Mouse (Mus musculus) small intestine, adult 2 months (tissue): ENCODE data around the gene Pitpnm3.

Experiments used
- CTCF ChIP-seq: fragments of 200-500 bp; IDR thresholded peaks from 2 replicates; pipeline ENCODE4 v1.5.1; 2012; ENCODE audit warnings: low read depth, mild to moderate bottlenecking, control low read depth, inconsistent platforms, low read length, moderate library complexity, mixed read lengths; ENCODE audit not compliant: insufficient replicate concordance, insufficient read length; ENCODE audit errors: extremely low read depth
- POLR2A ChIP-seq: fragments of 200-500 bp; IDR thresholded peaks from 2 replicates; pipeline ENCODE4 v1.6.1; 2012; ENCODE audit warnings: low read depth, mild to moderate bottlenecking, control low read depth, inconsistent platforms, low read length, moderate library complexity

DNA sequence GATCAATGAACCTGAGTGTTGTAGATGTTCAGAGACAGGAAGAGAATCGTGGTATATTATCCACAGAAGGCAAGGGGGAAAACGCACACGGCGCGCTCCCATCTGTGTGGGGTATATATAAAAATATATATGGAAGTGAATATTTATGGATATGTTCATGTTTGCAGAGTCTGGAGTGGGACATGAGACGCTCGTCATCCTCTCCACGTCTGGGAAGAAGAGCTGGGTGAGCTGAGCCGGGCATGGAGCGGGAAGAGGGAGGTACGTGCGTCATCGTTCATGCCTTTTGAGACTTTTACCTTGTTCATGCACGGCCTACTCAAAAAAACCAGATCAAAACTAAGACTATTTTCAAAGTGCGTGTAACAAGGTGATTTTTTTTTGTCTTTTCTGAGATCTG, 51.2 kb downstream of the Pitpnm3 start:
- no peak for TF ChIP-seq POLR2A
- TF ChIP-seq CTCF: no peak
